Mouse (Mus musculus) cerebellum, adult 2 months (tissue): Measurements from ENCODE around the gene Hand2. TPM values are rescaled to one million over a fixed set of nuclear protein-coding genes. Genes with fewer than 3 reads are reported as not detected.

Source experiments
- DNase-seq, 2 experiments: peaks; one replicate each; pipeline ENCODE4 v3.0.0; 2021
- H3K27ac ChIP-seq: fragments of 200-500 bp; 2 replicates; pipeline ENCODE4 v1.5.1; 2012; ENCODE audit warnings: low read length, control low read depth, inconsistent platforms; ENCODE audit not compliant: insufficient read depth
- H3K27me3 ChIP-seq: fragments of 200-500 bp; 2 replicates; pipeline ENCODE4 v1.6.1; 2012; ENCODE audit warnings: inconsistent platforms, mild to moderate bottlenecking, low read length, moderate library complexity; ENCODE audit not compliant: control insufficient read depth, insufficient read depth
- H3K4me1 ChIP-seq: fragments of 200-500 bp; 2 replicates; pipeline ENCODE4 v1.6.1; 2011; ENCODE audit warnings: low read length; ENCODE audit not compliant: control insufficient read depth, insufficient read depth
- H3K4me3 ChIP-seq: fragments of 200-500 bp; replicated peaks from 2 replicates; pipeline ENCODE3; 2011; ENCODE audit warnings: mild to moderate bottlenecking, low read depth, low read length, control low read depth; ENCODE audit not compliant: insufficient read depth
- CTCF ChIP-seq: fragments of 200-500 bp; IDR thresholded peaks from 2 replicates; pipeline ENCODE4 v1.5.1; 2011; ENCODE audit warnings: low read depth, mild to moderate bottlenecking, control low read depth, low read length, moderate library complexity, borderline replicate concordance; ENCODE audit not compliant: insufficient read depth
- POLR2A ChIP-seq: fragments of 200-500 bp; IDR thresholded peaks from 2 replicates; pipeline ENCODE4 v1.6.1; 2011; ENCODE audit warnings: low read length, control low read depth, borderline replicate concordance; ENCODE audit not compliant: insufficient read depth
- WGBS: fragments of 180-500 bp; shearing (Covaris S2); methylation state at CpG from one replicate; pipeline ENCODE4 v1.1.7; 2018; 5-methylcytosine and 5-hydroxymethylcytosine counted together
- polyA plus RNA-seq: library from polyadenylated mRNA; depleted of rRNA; stranded (reverse); fragments of >200 nt; gene quantifications from 2 replicates; pipeline ENCODE4 v1.2.3, GENCODE M21; 2012

The Hand2 gene
- polyA plus RNA-seq, 1 experiment, result not detected

DNA sequence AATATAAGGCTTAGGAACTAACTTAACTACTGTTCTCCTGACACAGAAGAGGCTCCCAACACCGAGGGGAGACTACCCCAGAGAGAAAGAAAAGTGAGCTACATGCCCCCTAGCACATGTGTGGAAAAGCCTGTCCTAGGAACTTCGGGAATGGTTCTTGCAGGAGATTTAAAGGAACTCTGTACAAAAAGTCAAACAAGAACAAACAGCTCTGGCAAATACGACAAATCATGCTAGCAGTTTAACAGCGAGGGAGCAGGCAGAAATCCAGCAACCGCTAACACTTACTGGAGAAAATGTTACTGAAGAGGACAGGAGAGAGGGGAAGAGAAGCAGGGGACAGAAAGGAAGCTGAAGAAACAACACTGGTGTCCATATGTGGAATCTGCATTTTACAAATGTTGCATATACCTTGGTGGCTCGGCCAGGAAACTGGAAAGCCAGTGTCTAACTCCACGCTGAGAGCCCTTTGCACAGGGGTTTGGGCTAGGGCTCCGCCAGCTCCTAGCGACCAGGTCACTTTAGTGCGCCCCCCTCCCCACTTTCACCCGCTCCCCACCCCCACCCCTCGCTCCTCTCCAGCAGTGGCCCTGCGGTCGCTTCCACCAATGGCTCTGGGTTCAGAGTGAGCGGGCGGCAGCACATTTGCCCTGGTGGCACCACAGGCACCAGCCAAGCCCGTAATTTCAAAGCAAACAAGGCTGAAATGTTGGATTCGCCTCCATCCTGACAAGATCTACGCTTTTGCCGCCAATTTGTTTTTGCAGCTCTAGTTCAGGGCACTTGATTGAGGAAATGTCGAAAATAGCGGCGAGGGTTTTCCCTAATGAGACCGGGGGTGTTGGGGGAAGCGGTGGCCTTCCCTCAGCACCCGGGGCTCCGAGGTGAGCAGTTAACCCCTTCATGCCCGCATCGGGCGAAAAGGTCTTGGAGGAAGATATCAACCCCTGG, 8.5 kb upstream of the Hand2 start:
- Histone ChIP-seq H3K4me1 (no peaks in the 10 kb centered on the region), H3K27ac (no peak overlapping the region), H3K27me3 (peaks cover 5% of the 10 kb centered on the region; the same call in 1 of the 2 replicates), H3K4me3 (no peak overlapping the region)
- TF ChIP-seq POLR2A (no peak), CTCF (no peak)
- no peak for DNase-seq
- 3% methylated on average over 30 of the region's 30 CpGs for WGBS

DNA sequence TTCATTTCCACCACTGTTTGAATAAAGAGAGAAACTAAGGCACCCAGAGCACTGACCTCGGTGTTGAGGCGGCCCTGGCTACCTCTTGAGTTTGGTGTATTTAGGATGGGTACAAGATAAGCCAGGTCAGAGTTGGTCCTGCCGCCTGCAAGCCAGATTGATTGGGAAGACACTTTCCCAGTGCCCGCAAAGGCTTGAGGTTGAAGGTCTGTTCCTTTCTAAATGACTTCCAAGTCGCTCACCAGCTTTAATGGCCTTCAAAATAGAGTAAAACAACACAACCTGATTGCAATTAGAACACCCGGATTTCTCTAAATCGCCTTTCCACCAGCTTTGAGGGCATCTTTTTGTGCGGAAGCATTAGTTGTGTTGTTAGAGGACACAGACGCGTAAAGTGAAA, 7.2 kb upstream of the Hand2 start:
- Histone ChIP-seq H3K4me3 (no peak overlapping the region), H3K4me1 (no peaks in the 10 kb centered on the region), H3K27ac (no peak overlapping the region), H3K27me3 (peaks cover 5% of the 10 kb centered on the region; the same call in 1 of the 2 replicates)
- 4% methylated on average over 10 of the region's 10 CpGs for WGBS
- no peak for DNase-seq
- TF ChIP-seq POLR2A (no peak), CTCF (no peak)

GRCm38 (mm10) chr8:57314216-57314615, 6.6 kb upstream of the Hand2 start:
- Histone ChIP-seq H3K4me1 (no peaks in the 10 kb centered on the region), H3K27me3 (peaks cover 6% of the 10 kb centered on the region; the same call in 1 of the 2 replicates), H3K4me3 (no peak overlapping the region), H3K27ac (no peak overlapping the region)
- WGBS, result 2% methylated on average over 10 of the region's 10 CpGs
- TF ChIP-seq CTCF, result no peak
- no peak for TF ChIP-seq POLR2A
- no peak for DNase-seq

GRCm38 (mm10) chr8:57315471-57315870, 5.3 kb upstream of the Hand2 start:
- WGBS, result 6% methylated on average over 3 of the region's 3 CpGs
- DNase-seq, result no peak
- peaks cover 9% of the 10 kb centered on the region; the same call in 1 of the 2 replicates for H3K27me3 ChIP-seq
- no peaks in the 10 kb centered on the region for H3K4me1 ChIP-seq
- no peak overlapping the region for H3K4me3 ChIP-seq
- TF ChIP-seq CTCF, result no peak
- TF ChIP-seq POLR2A, result no peak
- no peak overlapping the region for H3K27ac ChIP-seq

- Histone ChIP-seq H3K4me3 (no peak overlapping the region), H3K4me1 (no peaks in the 10 kb centered on the region), H3K27me3 (peaks cover 12% of the 10 kb centered on the region; the same call in 1 of the 2 replicates), H3K27ac (no peak overlapping the region)
- DNase-seq, result no peak
- TF ChIP-seq CTCF (no peak), POLR2A (no peak)
These were observed 3.7 kb upstream of the Hand2 start for GRCm38 (mm10) chr8:57317107-57317506.

- Histone ChIP-seq H3K27me3 (peaks cover 6% of the 10 kb centered on the region; the same call in 1 of the 2 replicates), H3K4me1 (no peaks in the 10 kb centered on the region), H3K27ac (no peak overlapping the region), H3K4me3 (no peak overlapping the region)
- TF ChIP-seq CTCF (no peak), POLR2A (no peak)
- WGBS, result 7% methylated on average over 5 of the region's 5 CpGs
- DNase-seq, result no peak
These were observed 2.8 kb upstream of the Hand2 start for GRCm38 (mm10) chr8:57317890-57318480.

GRCm38 (mm10) chr8:57319092-57319980, 1.4 kb upstream of the Hand2 start:
- TF ChIP-seq POLR2A (no peak), CTCF (no peak)
- 4% methylated on average over 17 of the region's 17 CpGs for WGBS

More at GRCm38 (mm10) chr8:57319092-57319980, 1.4 kb upstream of the Hand2 start:
- peaks cover 10% of the 10 kb centered on the region; the same call in 1 of the 2 replicates for H3K27me3 ChIP-seq
- H3K27ac ChIP-seq, result no peak overlapping the region
- no peaks in the 10 kb centered on the region for H3K4me1 ChIP-seq
- H3K4me3 ChIP-seq, result no peak overlapping the region
- no peak for DNase-seq
